Mouse (Mus musculus) brain, embryonic 14.5 days (tissue): ENCODE results near the gene Nacc2.

Source experiments
- CTCF ChIP-seq: fragments of 200-500 bp; IDR thresholded peaks from 2 replicates; pipeline ENCODE4 v1.5.1; 2012; ENCODE audit warnings: inconsistent platforms, mild to moderate bottlenecking, moderate library complexity, borderline replicate concordance; ENCODE audit not compliant: insufficient read depth, insufficient read length; ENCODE audit errors: extremely low read depth
- POLR2A ChIP-seq: fragments of 200-500 bp; IDR thresholded peaks from 2 replicates; pipeline ENCODE4 v1.6.1; 2012; ENCODE audit warnings: mild to moderate bottlenecking, inconsistent platforms, borderline replicate concordance; ENCODE audit not compliant: poor library complexity, insufficient read depth, insufficient read length, severe bottlenecking; ENCODE audit errors: extremely low read depth

- no peak for TF ChIP-seq CTCF
- TF ChIP-seq POLR2A, result no peak
These were observed 54.8 kb downstream of the Nacc2 start for GRCm38 (mm10) chr2:26068175-26068574.
